Mouse (Mus musculus) limb, embryonic 10.5 days (tissue): ENCODE results near the gene Cyth1. TPM values are rescaled to one million over a fixed set of nuclear protein-coding genes. Genes with fewer than 3 reads are reported as not detected.
A peak's percentile ranks its signal among the peaks of the same experiment; 100 is the strongest.

ENCODE experiments used
- DNase-seq: peaks from one replicate; pipeline ENCODE4 v3.0.0-alpha.2; 2017; ENCODE audit warnings: low spot score
- H3K27ac ChIP-seq: fragments of 300-500 bp; sonication (generic); 2 replicates; pipeline ENCODE4 v1.5.1; 2016; ENCODE audit warnings: mild to moderate bottlenecking
- H3K27me3 ChIP-seq: fragments of 300-500 bp; sonication (generic); 2 replicates; pipeline ENCODE4 v1.6.1; 2016; ENCODE audit warnings: low read depth, mild to moderate bottlenecking; ENCODE audit not compliant: poor library complexity, severe bottlenecking
- H3K36me3 ChIP-seq: fragments of 300-500 bp; sonication (generic); 2 replicates; pipeline ENCODE4 v1.6.1; 2016; ENCODE audit warnings: mild to moderate bottlenecking, moderate library complexity
- H3K4me1 ChIP-seq: fragments of 300-500 bp; sonication (generic); 2 replicates; pipeline ENCODE4 v1.6.1; 2016
- H3K4me3 ChIP-seq: fragments of 300-500 bp; sonication (generic); 2 replicates; pipeline ENCODE4 v1.5.1; 2016; ENCODE audit warnings: mild to moderate bottlenecking, moderate library complexity
- H3K9me3 ChIP-seq: fragments of 300-500 bp; sonication (generic); replicated peaks from 2 replicates; pipeline ENCODE4 v1.6.1; 2016; ENCODE audit warnings: mild to moderate bottlenecking
- WGBS: fragments of 180-500 bp; shearing (Covaris S2); methylation state at CpG from one replicate; pipeline ENCODE4 v1.1.7; 2016; 5-methylcytosine and 5-hydroxymethylcytosine counted together
- polyA plus RNA-seq: library from polyadenylated mRNA; unstranded; fragments of >200 nt; fragmentation: Nextera tagmentation; extraction: Ambion mirVana; gene quantifications from 2 replicates; pipeline ENCODE4 v1.2.1, GENCODE M21; 2016

The Cyth1 gene
- polyA plus RNA-seq, 1 experiment from 2014 or later: 22.6 TPM

- 99% methylated on average over 9 of the region's 9 CpGs for WGBS
- H3K9me3 ChIP-seq: no peaks in the 10 kb centered on the region
- no peak for DNase-seq
- no peak overlapping the region for H3K4me3 ChIP-seq
- no peaks in the 10 kb centered on the region for H3K27me3 ChIP-seq
- peaks cover 98% of the 10 kb centered on the region for H3K36me3 ChIP-seq
- no peak overlapping the region for H3K27ac ChIP-seq
- no peaks in the 10 kb centered on the region for H3K4me1 ChIP-seq
Observed at GRCm38 (mm10) chr11:118275092-118275491, 26.7 kb upstream of the Cyth1 start.

- Histone ChIP-seq H3K4me1 (no peaks in the 10 kb centered on the region), H3K27ac (no peak overlapping the region), H3K4me3 (no peak overlapping the region), H3K27me3 (no peaks in the 10 kb centered on the region), H3K9me3 (no peaks in the 10 kb centered on the region), H3K36me3 (peaks cover 98% of the 10 kb centered on the region)
- WGBS: 94% methylated on average over 3 of the region's 3 CpGs
- no peak for DNase-seq
Observed at GRCm38 (mm10) chr11:118269827-118270226, 21.4 kb upstream of the Cyth1 start.

GRCm38 (mm10) chr11:118266666-118267046, 18.3 kb upstream of the Cyth1 start:
- H3K36me3 ChIP-seq: peaks cover 98% of the 10 kb centered on the region
- no peak overlapping the region for H3K4me3 ChIP-seq
- WGBS: 96% methylated on average over 7 of the region's 7 CpGs
- no peaks in the 10 kb centered on the region for H3K9me3 ChIP-seq
- no peak overlapping the region for H3K27ac ChIP-seq
- H3K4me1 ChIP-seq: no peaks in the 10 kb centered on the region
- no peak for DNase-seq
- no peaks in the 10 kb centered on the region for H3K27me3 ChIP-seq

GRCm38 (mm10) chr11:118266044-118266665, 17.8 kb upstream of the Cyth1 start:
- Histone ChIP-seq H3K4me1 (no peaks in the 10 kb centered on the region), H3K4me3 (no peak overlapping the region), H3K27me3 (no peaks in the 10 kb centered on the region), H3K9me3 (no peaks in the 10 kb centered on the region), H3K27ac (no peak overlapping the region), H3K36me3 (peaks cover 98% of the 10 kb centered on the region)
- no peak for DNase-seq
- WGBS: 91% methylated on average over 10 of the region's 10 CpGs

- Histone ChIP-seq H3K4me3 (no peak overlapping the region), H3K27ac (no peak overlapping the region), H3K9me3 (no peaks in the 10 kb centered on the region), H3K4me1 (no peaks in the 10 kb centered on the region), H3K27me3 (no peaks in the 10 kb centered on the region), H3K36me3 (peaks cover 99% of the 10 kb centered on the region)
- no peak for DNase-seq
- WGBS: 95% methylated on average over 11 of the region's 11 CpGs
Observed at GRCm38 (mm10) chr11:118265621-118266020, 17.2 kb upstream of the Cyth1 start.

GRCm38 (mm10) chr11:118263146-118263545, 14.8 kb upstream of the Cyth1 start:
- Histone ChIP-seq H3K27me3 (no peaks in the 10 kb centered on the region), H3K4me3 (no peak overlapping the region), H3K36me3 (peaks cover 100% of the 10 kb centered on the region), H3K9me3 (no peaks in the 10 kb centered on the region), H3K4me1 (no peaks in the 10 kb centered on the region), H3K27ac (no peak overlapping the region)
- WGBS: 92% methylated on average over 5 of the region's 5 CpGs
- no peak for DNase-seq

GRCm38 (mm10) chr11:118260081-118260480, 11.7 kb upstream of the Cyth1 start:
- Histone ChIP-seq H3K36me3 (peaks cover 92% of the 10 kb centered on the region), H3K4me1 (peaks cover under 1% of the 10 kb centered on the region; the same call in 1 of the 2 replicates), H3K4me3 (no peak overlapping the region), H3K27ac (no peak overlapping the region), H3K27me3 (no peaks in the 10 kb centered on the region), H3K9me3 (no peaks in the 10 kb centered on the region)
- WGBS: 94% methylated on average over 8 of the region's 8 CpGs
- DNase-seq: no peak

- no peaks in the 10 kb centered on the region for H3K9me3 ChIP-seq
- H3K4me3 ChIP-seq: no peak overlapping the region
- no peak overlapping the region for H3K27ac ChIP-seq
- no peaks in the 10 kb centered on the region for H3K27me3 ChIP-seq
- peaks cover 6% of the 10 kb centered on the region for H3K4me1 ChIP-seq
- DNase-seq: no peak
- WGBS: 99% methylated on average over 8 of the region's 8 CpGs
- H3K36me3 ChIP-seq: peaks cover 87% of the 10 kb centered on the region
Observed at GRCm38 (mm10) chr11:118259580-118259979, 11.2 kb upstream of the Cyth1 start.

GRCm38 (mm10) chr11:118256371-118256770, 8.0 kb upstream of the Cyth1 start:
- H3K4me3 ChIP-seq: no peak overlapping the region
- H3K27ac ChIP-seq: no peak overlapping the region
- 93% methylated on average over 7 of the region's 7 CpGs for WGBS
- H3K27me3 ChIP-seq: no peaks in the 10 kb centered on the region
- H3K4me1 ChIP-seq: peaks cover 19% of the 10 kb centered on the region
- no peaks in the 10 kb centered on the region for H3K9me3 ChIP-seq
- H3K36me3 ChIP-seq: peaks cover 55% of the 10 kb centered on the region
- no peak for DNase-seq

GRCm38 (mm10) chr11:118254159-118254951, 6.0 kb upstream of the Cyth1 start:
- Histone ChIP-seq H3K9me3 (no peaks in the 10 kb centered on the region), H3K27ac (peak overlapping the region; percentile 68), H3K4me3 (no peak overlapping the region), H3K27me3 (no peaks in the 10 kb centered on the region), H3K36me3 (peaks cover 35% of the 10 kb centered on the region), H3K4me1 (peaks cover 25% of the 10 kb centered on the region)
- DNase-seq: no peak
- WGBS: 71% methylated on average over 15 of the region's 15 CpGs

- WGBS: 89% methylated on average over 7 of the region's 7 CpGs
Observed at GRCm38 (mm10) chr11:118253447-118254158, 5.2 kb upstream of the Cyth1 start.

GRCm38 (mm10) chr11:118249012-118249383, 606 bp upstream of the Cyth1 start:
- no peak for DNase-seq
- Histone ChIP-seq H3K4me1 (peaks cover 47% of the 10 kb centered on the region), H3K9me3 (no peaks in the 10 kb centered on the region), H3K27ac (peak overlapping the region; percentile 95), H3K36me3 (no peaks in the 10 kb centered on the region), H3K4me3 (peak overlapping the region; percentile 97), H3K27me3 (no peaks in the 10 kb centered on the region)
- WGBS: under 1% methylated on average over 5 of the region's 5 CpGs

More at GRCm38 (mm10) chr11:118253447-118254158, 5.2 kb upstream of the Cyth1 start:
- Histone ChIP-seq H3K36me3 (peaks cover 27% of the 10 kb centered on the region), H3K27ac (peak overlapping the region; percentile 68), H3K4me3 (no peak overlapping the region), H3K4me1 (peaks cover 32% of the 10 kb centered on the region), H3K27me3 (no peaks in the 10 kb centered on the region), H3K9me3 (no peaks in the 10 kb centered on the region)
- no peak for DNase-seq
